Mouse (Mus musculus) liver, embryonic 11.5 days (tissue): ENCODE measurements around the gene Rchy1. TPM values are rescaled to one million over a fixed set of nuclear protein-coding genes. Genes with fewer than 3 reads are reported as not detected.

Experiments used
- ATAC-seq: fragments of 200-750 bp; cut with Nextera tagmentation; replicated peaks from 2 replicates; pipeline ENCODE4 v1.8.0; 2017; ENCODE audit warnings: moderate number of reproducible peaks, mild to moderate bottlenecking, moderate TSS enrichment, moderate library complexity; ENCODE audit not compliant: low FRiP score
- DNase-seq: peaks from one replicate; pipeline ENCODE4 v3.0.0-alpha.2; 2017; ENCODE audit warnings: low spot score
- H3K27ac ChIP-seq: fragments of 300-500 bp; sonication (generic); 2 replicates; pipeline ENCODE4 v1.5.1; 2014; ENCODE audit warnings: mild to moderate bottlenecking, low read depth, low read length, control low read depth
- H3K27me3 ChIP-seq: fragments of 300-500 bp; sonication (generic); replicated peaks from 2 replicates; pipeline ENCODE4 v1.6.1; 2014; ENCODE audit warnings: low read length, mixed read lengths; ENCODE audit not compliant: control insufficient read depth, insufficient read depth
- H3K36me3 ChIP-seq: fragments of 300-500 bp; sonication (generic); 2 replicates; pipeline ENCODE4 v1.6.1; 2014; ENCODE audit warnings: mild to moderate bottlenecking, low read length, moderate library complexity, mixed read lengths; ENCODE audit not compliant: control insufficient read depth, insufficient read depth
- H3K4me1 ChIP-seq: fragments of 300-500 bp; sonication (generic); replicated peaks from 2 replicates; pipeline ENCODE4 v1.6.1; 2014; ENCODE audit warnings: low read length, mixed read lengths; ENCODE audit not compliant: control insufficient read depth, insufficient read depth
- H3K4me2 ChIP-seq: fragments of 300-500 bp; sonication (generic); 2 replicates; pipeline ENCODE4 v1.6.1; 2014; ENCODE audit warnings: mild to moderate bottlenecking, control low read depth, moderate library complexity
- H3K4me3 ChIP-seq: fragments of 300-500 bp; sonication (generic); 2 replicates; pipeline ENCODE4 v1.5.1; 2014; ENCODE audit warnings: low read depth, low read length, control low read depth
- H3K9ac ChIP-seq: fragments of 300-500 bp; sonication (generic); 2 replicates; pipeline ENCODE4 v1.6.1; 2014; ENCODE audit warnings: low read depth, low read length, control low read depth
- H3K9me3 ChIP-seq: fragments of 300-500 bp; sonication (generic); 2 replicates; pipeline ENCODE4 v1.6.1; 2016; ENCODE audit warnings: low read length, inconsistent platforms, mixed read lengths; ENCODE audit not compliant: control insufficient read depth
- WGBS: fragments of 180-500 bp; shearing (Covaris S2); extraction: QIAGEN DNeasy Blood & Tissue Kit; methylation state at CpG from one replicate; pipeline ENCODE4 v1.1.7; 2014; 5-methylcytosine and 5-hydroxymethylcytosine counted together
- polyA plus RNA-seq: library from polyadenylated mRNA; unstranded; fragments of >200 nt; fragmentation: Nextera tagmentation; extraction: Ambion mirVana; gene quantifications from 2 replicates; pipeline ENCODE4 v1.2.1, GENCODE M21; 2014

Gene Rchy1
- polyA plus RNA-seq, 1 experiment from 2014 or later = 46.9 TPM

DNA sequence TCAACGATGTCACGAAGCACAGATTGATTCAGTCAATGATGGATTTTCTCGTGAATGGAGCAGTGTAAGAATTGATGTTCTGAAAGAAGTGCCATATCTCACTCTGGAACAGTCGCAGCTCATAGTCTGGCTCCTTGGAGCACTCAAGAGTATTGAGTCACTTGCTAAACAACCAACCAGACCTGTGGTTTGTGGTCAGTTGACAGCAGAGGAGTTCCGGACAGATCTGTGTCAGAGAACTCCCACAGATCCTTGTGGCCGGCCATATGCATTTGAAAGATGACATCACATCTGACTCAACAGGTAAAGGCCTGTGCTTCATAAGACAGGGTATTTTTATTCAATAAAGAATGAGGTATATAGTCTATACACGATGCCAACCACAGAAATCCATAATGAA is 11.1 kb upstream of the Rchy1 start:
- 64% methylated on average over 7 of the region's 7 CpGs for WGBS
- ATAC-seq (no peak), DNase-seq (no peak)

GRCm38 (mm10) chr5:91972046-91972445 is 9.2 kb upstream of the Rchy1 start:
- WGBS = 88% methylated on average over 3 of the region's 3 CpGs
- no peak overlapping the region for H3K4me2 ChIP-seq

More for the DNA sequence above, 11.1 kb upstream of the Rchy1 start:
- H3K4me3 ChIP-seq = no peak overlapping the region
- no peak overlapping the region for H3K4me2 ChIP-seq
- no peak overlapping the region for H3K27ac ChIP-seq
- no peak overlapping the region for H3K9ac ChIP-seq
- H3K9me3 ChIP-seq = no peaks in the 10 kb centered on the region
- H3K27me3 ChIP-seq = no peaks in the 10 kb centered on the region
- H3K4me1 ChIP-seq = no peaks in the 10 kb centered on the region
- no peaks in the 10 kb centered on the region for H3K36me3 ChIP-seq

GRCm38 (mm10) chr5:91962259-91962638 is 619 bp downstream of the Rchy1 start:
- H3K4me2 ChIP-seq = peak overlapping the region; percentile 70
- H3K27ac ChIP-seq = peak overlapping the region; percentile 83
- peaks cover 22% of the 10 kb centered on the region for H3K4me1 ChIP-seq
- H3K36me3 ChIP-seq = peaks cover 2% of the 10 kb centered on the region; the same call in 1 of the 2 replicates
- no peaks in the 10 kb centered on the region for H3K27me3 ChIP-seq
- no peaks in the 10 kb centered on the region for H3K9me3 ChIP-seq
- peak overlapping the region; percentile 84 for H3K9ac ChIP-seq
- no peak for ATAC-seq
- peak overlapping the region; percentile 73 for H3K4me3 ChIP-seq
- DNase-seq = no peak
- 1% methylated on average over 14 of the region's 14 CpGs for WGBS

More at GRCm38 (mm10) chr5:91972046-91972445, 9.2 kb upstream of the Rchy1 start:
- Histone ChIP-seq H3K36me3 (no peaks in the 10 kb centered on the region), H3K27me3 (no peaks in the 10 kb centered on the region), H3K4me3 (no peak overlapping the region), H3K9ac (no peak overlapping the region), H3K9me3 (no peaks in the 10 kb centered on the region), H3K27ac (no peak overlapping the region), H3K4me1 (no peaks in the 10 kb centered on the region)
- ATAC-seq = no peak
- DNase-seq = no peak

- WGBS = 76% methylated on average over 1 of the region's 1 CpGs
- Histone ChIP-seq H3K9ac (peak overlapping the region; percentile 84), H3K4me3 (peak overlapping the region; percentile 73), H3K36me3 (peaks cover 7% of the 10 kb centered on the region; the same call in 1 of the 2 replicates), H3K4me2 (peak overlapping the region; percentile 70), H3K27me3 (no peaks in the 10 kb centered on the region), H3K27ac (no peak overlapping the region), H3K9me3 (no peaks in the 10 kb centered on the region), H3K4me1 (peaks cover 22% of the 10 kb centered on the region)
- no peak for DNase-seq
- ATAC-seq = no peak
Observed at GRCm38 (mm10) chr5:91961370-91961769, 1.5 kb downstream of the Rchy1 start.

GRCm38 (mm10) chr5:91960606-91961254 is 2.1 kb downstream of the Rchy1 start:
- Histone ChIP-seq H3K9me3 (no peaks in the 10 kb centered on the region), H3K9ac (peak overlapping the region; percentile 17), H3K27ac (no peak overlapping the region; the same call in 1 of the 2 replicates), H3K27me3 (no peaks in the 10 kb centered on the region), H3K4me2 (peak overlapping the region; percentile 70), H3K36me3 (peaks cover 7% of the 10 kb centered on the region; the same call in 1 of the 2 replicates), H3K4me1 (peaks cover 22% of the 10 kb centered on the region), H3K4me3 (peak overlapping the region; percentile 73)
- DNase-seq (no peak), ATAC-seq (peak; percentile 55)
- WGBS = 56% methylated on average over 3 of the region's 3 CpGs

- H3K4me1 ChIP-seq = peaks cover 22% of the 10 kb centered on the region
- no peak overlapping the region for H3K9ac ChIP-seq
- peak overlapping the region; percentile 73; the same call in 1 of the 2 replicates for H3K4me3 ChIP-seq
- no peaks in the 10 kb centered on the region for H3K9me3 ChIP-seq
- no peaks in the 10 kb centered on the region for H3K27me3 ChIP-seq
- DNase-seq = no peak
- H3K36me3 ChIP-seq = peaks cover 7% of the 10 kb centered on the region; the same call in 1 of the 2 replicates
- no peak for ATAC-seq
- H3K4me2 ChIP-seq = peak overlapping the region; percentile 70; the same call in 1 of the 2 replicates
- 93% methylated on average over 1 of the region's 1 CpGs for WGBS
- no peak overlapping the region for H3K27ac ChIP-seq
Observed at GRCm38 (mm10) chr5:91959986-91960385, 2.9 kb downstream of the Rchy1 start.

GRCm38 (mm10) chr5:91959096-91959495 is 3.8 kb downstream of the Rchy1 start:
- Histone ChIP-seq H3K27ac (no peak overlapping the region), H3K4me3 (no peak overlapping the region), H3K9ac (no peak overlapping the region), H3K4me2 (no peak overlapping the region), H3K36me3 (peaks cover 9% of the 10 kb centered on the region; the same call in 1 of the 2 replicates), H3K27me3 (no peaks in the 10 kb centered on the region), H3K4me1 (peaks cover 22% of the 10 kb centered on the region), H3K9me3 (no peaks in the 10 kb centered on the region)
- DNase-seq (no peak), ATAC-seq (no peak)
- WGBS = 54% methylated on average over 1 of the region's 1 CpGs

DNA sequence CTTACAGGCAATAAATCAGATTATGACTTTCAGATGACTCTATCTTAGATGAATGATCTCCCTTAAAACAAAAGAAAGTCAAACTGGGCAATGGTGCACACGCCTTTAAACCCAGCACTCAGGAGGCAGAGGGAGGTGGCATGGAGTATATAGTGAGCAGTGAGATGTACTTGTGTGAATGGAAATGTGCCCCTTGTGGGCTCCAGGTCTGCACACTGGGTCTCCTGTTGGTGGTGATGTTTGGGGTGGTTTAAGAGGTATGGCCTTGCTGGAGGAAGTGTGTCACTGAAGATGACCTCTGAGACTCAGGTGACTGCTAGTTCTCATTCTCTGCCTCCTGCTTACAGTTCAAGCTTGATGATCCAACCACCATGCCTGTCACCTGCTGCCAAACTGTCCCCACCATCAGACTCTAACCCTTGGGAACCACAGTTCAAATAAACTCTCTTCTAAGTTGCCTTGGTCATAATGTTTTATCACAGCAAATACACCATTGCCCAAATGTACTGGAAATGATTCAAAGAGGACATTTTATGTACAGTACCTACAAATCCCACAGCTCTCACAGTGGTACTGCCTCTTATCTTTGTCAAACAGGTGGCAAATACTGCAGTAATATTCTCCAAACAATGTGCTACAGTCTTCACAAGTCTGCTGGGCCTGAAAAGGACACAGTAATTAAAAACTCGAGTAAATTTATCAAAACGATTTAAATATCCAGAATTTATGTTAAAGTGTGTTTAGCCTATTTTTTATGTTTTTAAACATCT is 5.7 kb downstream of the Rchy1 start:
- ATAC-seq = no peak
- Histone ChIP-seq H3K27me3 (no peaks in the 10 kb centered on the region), H3K4me2 (no peak overlapping the region), H3K9ac (no peak overlapping the region), H3K4me1 (peaks cover 18% of the 10 kb centered on the region), H3K4me3 (no peak overlapping the region), H3K9me3 (no peaks in the 10 kb centered on the region), H3K36me3 (peaks cover 14% of the 10 kb centered on the region; the same call in 1 of the 2 replicates), H3K27ac (no peak overlapping the region)
- no peak for DNase-seq
- WGBS = 86% methylated on average over 3 of the region's 3 CpGs
